Mouse (Mus musculus) embryonic facial prominence, embryonic 11.5 days (tissue): ENCODE data around the gene Scaf11. TPM values are rescaled to one million over a fixed set of nuclear protein-coding genes. Genes with fewer than 3 reads are reported as not detected.

Experiments
- ATAC-seq: fragments of 200-750 bp; cut with Nextera tagmentation; replicated peaks from 2 replicates; pipeline ENCODE4 v1.8.0; 2017; ENCODE audit warnings: low read depth; ENCODE audit not compliant: insufficient number of reproducible peaks, low FRiP score, low TSS enrichment
- DNase-seq: peaks from one replicate; pipeline ENCODE4 v3.0.0-alpha.2; 2015; ENCODE audit warnings: low spot score
- H3K27ac ChIP-seq: fragments of 300-500 bp; sonication (generic); replicated peaks from 2 replicates; pipeline ENCODE4 v1.5.1; 2014; ENCODE audit warnings: mild to moderate bottlenecking, low read depth, low read length, control low read depth
- H3K27me3 ChIP-seq: fragments of 300-500 bp; sonication (generic); 2 replicates; pipeline ENCODE4 v1.6.1; 2014; ENCODE audit warnings: mild to moderate bottlenecking, low read length, moderate library complexity, mixed read lengths; ENCODE audit not compliant: control insufficient read depth, insufficient read depth
- H3K36me3 ChIP-seq: fragments of 300-500 bp; sonication (generic); replicated peaks from 2 replicates; pipeline ENCODE4 v1.6.1; 2014; ENCODE audit warnings: low read depth, mild to moderate bottlenecking, low read length, moderate library complexity, mixed read lengths; ENCODE audit not compliant: control insufficient read depth, insufficient read depth
- H3K4me1 ChIP-seq: fragments of 300-500 bp; sonication (generic); 2 replicates; pipeline ENCODE4 v1.6.1; 2014; ENCODE audit warnings: low read length, mixed read lengths; ENCODE audit not compliant: control insufficient read depth, insufficient read depth
- H3K4me2 ChIP-seq: fragments of 300-500 bp; sonication (generic); 2 replicates; pipeline ENCODE4 v1.6.1; 2014; ENCODE audit warnings: low read depth, mild to moderate bottlenecking, control low read depth, low read length, moderate library complexity
- H3K4me3 ChIP-seq: fragments of 300-500 bp; sonication (generic); 2 replicates; pipeline ENCODE4 v1.5.1; 2014; ENCODE audit warnings: low read depth, low read length, control low read depth
- H3K9ac ChIP-seq: fragments of 300-500 bp; sonication (generic); replicated peaks from 2 replicates; pipeline ENCODE4 v1.6.1; 2014; ENCODE audit warnings: mild to moderate bottlenecking, control low read depth, low read length
- H3K9me3 ChIP-seq: fragments of 300-500 bp; sonication (generic); replicated peaks from 2 replicates; pipeline ENCODE4 v1.6.1; 2016; ENCODE audit warnings: mild to moderate bottlenecking, low read length, inconsistent platforms, mixed read lengths; ENCODE audit not compliant: control insufficient read depth
- WGBS: fragments of 180-500 bp; shearing (Covaris S2); extraction: QIAGEN DNeasy Blood & Tissue Kit; methylation state at CpG from one replicate; pipeline ENCODE4 v1.1.7; 2014; 5-methylcytosine and 5-hydroxymethylcytosine counted together
- microRNA-seq: library from miRNA; unstranded; fragments of <30 nt; microRNA quantifications from one replicate; pipeline ENCODE4, GENCODE M21; 2016; ENCODE audit warnings: borderline number of aligned reads
- polyA plus RNA-seq: library from polyadenylated mRNA; unstranded; fragments of >200 nt; fragmentation: Nextera tagmentation; extraction: Ambion mirVana; gene quantifications from 2 replicates; pipeline ENCODE4 v1.2.1, GENCODE M21; 2014

The Scaf11 gene
- polyA plus RNA-seq, 1 experiment from 2014 or later = 138 TPM

DNA sequence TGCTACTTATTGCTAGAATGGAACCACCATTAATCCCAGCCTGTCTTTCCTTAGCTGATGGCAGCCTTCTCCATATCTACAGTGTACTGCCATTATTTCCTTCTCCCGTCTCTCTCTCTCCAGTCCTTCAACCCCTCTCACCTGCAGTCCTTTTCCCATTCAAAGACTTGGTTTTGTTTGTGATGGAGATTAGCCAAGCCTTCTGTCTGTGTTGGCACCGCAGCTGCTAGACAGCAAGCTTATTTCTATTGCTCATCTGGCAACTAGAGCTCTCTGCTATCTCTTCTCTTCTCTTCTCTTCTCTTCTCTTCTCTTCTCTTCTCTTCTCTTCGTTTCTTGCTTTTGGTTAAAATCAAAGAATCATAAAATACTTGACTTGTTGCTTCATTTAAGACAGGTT lies 95.3 kb downstream of the Scaf11 start:
- WGBS = 92% methylated on average over 3 of the region's 3 CpGs
- H3K27me3 ChIP-seq = no peaks in the 10 kb centered on the region
- H3K9me3 ChIP-seq = no peaks in the 10 kb centered on the region
- no peak overlapping the region for H3K4me3 ChIP-seq
- H3K4me1 ChIP-seq = no peaks in the 10 kb centered on the region
- H3K9ac ChIP-seq = no peak overlapping the region
- no peak for DNase-seq
- no peak for ATAC-seq
- no peak overlapping the region for H3K27ac ChIP-seq
- no peak overlapping the region for H3K4me2 ChIP-seq
- peaks cover 16% of the 10 kb centered on the region for H3K36me3 ChIP-seq

Small RNAs within 50 kb of the gene (microRNA-seq; reads per million reads assigned to microRNA genes)
- not detected for gene Gm25397

Other genes with a start within 250 kb of the Scaf11 start
- gene Arid2, start 173.3 kb downstream of the Scaf11 start, polyA plus RNA-seq = 35.5 and 39.3 TPM in 2 replicates
- 97.1 and 101 TPM in 2 replicates for gene Slc38a1, start 182.1 kb upstream of the Scaf11 start, polyA plus RNA-seq
- gene Slc38a2, start 238.9 kb upstream of the Scaf11 start, polyA plus RNA-seq = 227 and 255 TPM in 2 replicates